Mouse (Mus musculus): ENCODE measurements around the gene Ntf5.

- TF ChIP-seq CTCF (IDR thresholded peaks at IDR 0.05; ENCODE audit: insufficient read depth, low read length) (no peak), POLR2A (IDR thresholded peaks at IDR 0.05; ENCODE audit: borderline replicate concordance, extremely low read depth, low read depth, low read length) (peak; percentile 70; the same call in 1 of the 2 replicates)
Measured at GRCm38 (mm10) chr7:45458748-45459563, 45.5 kb downstream of the Ntf5 start.
